Mouse (Mus musculus): ENCODE measurements around the gene Cyp39a1. TPM values are rescaled to one million over a fixed set of nuclear protein-coding genes. Genes with fewer than 3 reads are reported as not detected.

Cyp39a1 gene
- polyA plus RNA-seq, 1 experiment from 2014 or later, result 3.9 TPM

DNA sequence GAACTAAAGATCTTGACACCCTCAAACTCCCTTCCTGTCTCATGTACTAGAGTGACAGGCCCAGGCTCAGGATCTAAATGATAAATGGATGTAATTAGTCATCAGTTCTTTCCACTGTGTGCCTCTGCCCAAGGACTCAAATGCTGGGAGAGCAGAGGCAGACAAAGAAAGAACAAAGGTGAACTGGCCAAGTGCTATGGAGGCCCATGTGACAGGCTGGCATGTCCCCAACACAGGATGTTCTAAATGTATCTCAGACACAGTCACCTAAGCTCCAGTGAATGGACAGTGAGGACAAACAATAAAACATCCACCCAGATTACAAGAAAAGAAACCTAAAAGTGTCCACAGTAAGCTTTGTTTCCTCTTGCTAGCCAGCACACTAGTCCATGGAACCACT lies 122.2 kb downstream of the Cyp39a1 start:
- H3K4me1 ChIP-seq (replicated peaks), result no peaks in the 10 kb centered on the region
- H3K36me3 ChIP-seq, result no peaks in the 10 kb centered on the region
- no peak overlapping the region for H3K4me2 ChIP-seq
- no peak for DNase-seq
- no peak for ATAC-seq (ENCODE audit: low read depth)
- no peak overlapping the region for H3K9ac ChIP-seq
- H3K4me3 ChIP-seq (replicated peaks), result no peak overlapping the region
- H3K9me3 ChIP-seq (replicated peaks), result no peaks in the 10 kb centered on the region
- no peak overlapping the region for H3K27ac ChIP-seq
- H3K27me3 ChIP-seq, result no peaks in the 10 kb centered on the region

DNA sequence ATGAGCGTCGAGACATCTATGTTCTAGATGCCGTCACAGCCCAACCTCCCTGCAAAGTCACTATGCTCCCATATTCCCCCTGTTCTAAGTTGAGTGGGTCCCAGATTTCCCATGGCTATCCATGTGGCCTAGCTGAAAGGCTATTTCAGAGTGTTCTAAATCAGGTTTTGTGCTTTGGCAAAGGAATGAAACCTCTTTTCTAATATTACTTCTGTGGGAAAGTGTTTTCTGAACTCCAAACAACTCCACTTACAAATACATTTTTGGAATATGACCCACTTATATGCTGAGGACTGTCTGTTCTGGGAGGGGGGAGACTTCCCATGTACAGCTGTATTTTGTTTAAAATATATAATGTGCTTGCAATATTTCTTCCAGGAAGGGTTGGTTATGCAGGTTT lies 124.5 kb downstream of the Cyp39a1 start:
- H3K9ac ChIP-seq, result no peak overlapping the region
- H3K4me3 ChIP-seq (replicated peaks), result no peak overlapping the region
- DNase-seq (no peak), ATAC-seq (ENCODE audit: low read depth) (no peak)
- no peaks in the 10 kb centered on the region for H3K27me3 ChIP-seq
- no peak overlapping the region for H3K4me2 ChIP-seq
- no peak overlapping the region for H3K27ac ChIP-seq
- H3K36me3 ChIP-seq, result no peaks in the 10 kb centered on the region
- H3K4me1 ChIP-seq (replicated peaks), result no peaks in the 10 kb centered on the region
- WGBS (ENCODE audit: insufficient replicate concordance), result 72% methylated on average over 3 of the region's 3 CpGs
- H3K9me3 ChIP-seq (replicated peaks), result no peaks in the 10 kb centered on the region

DNA sequence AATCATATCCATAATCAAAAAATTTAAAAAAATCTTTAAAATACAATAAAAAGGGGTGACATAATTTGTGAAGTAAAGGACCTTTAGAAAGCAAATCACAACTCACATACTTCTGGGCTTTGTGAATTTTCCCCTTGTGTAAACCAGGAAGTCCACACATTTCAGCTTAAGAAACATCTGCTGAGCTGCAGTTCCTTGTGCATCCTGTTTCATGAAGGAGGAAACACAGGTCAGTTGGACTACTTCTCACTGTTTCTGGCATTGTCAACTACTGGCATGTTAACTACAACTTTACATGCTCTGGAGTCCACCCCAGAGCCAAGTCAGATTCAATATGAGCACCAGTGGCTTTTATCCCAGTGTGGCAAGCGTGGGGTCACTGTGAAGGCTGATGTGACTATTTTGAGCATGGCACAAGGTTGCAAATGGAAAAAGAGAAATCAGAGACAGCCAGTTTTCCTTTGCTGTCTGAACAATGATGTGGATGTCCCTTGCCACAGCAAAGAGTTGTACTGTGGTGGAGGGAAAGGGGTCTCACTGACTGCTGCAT lies 127.6 kb downstream of the Cyp39a1 start:
- H3K4me2 ChIP-seq, result no peak overlapping the region
- no peaks in the 10 kb centered on the region for H3K4me1 ChIP-seq (replicated peaks)
- 40% methylated on average over 1 of the region's 1 CpGs for WGBS (ENCODE audit: insufficient replicate concordance)
- H3K4me3 ChIP-seq (replicated peaks), result no peak overlapping the region
- H3K9me3 ChIP-seq (replicated peaks), result no peaks in the 10 kb centered on the region
- DNase-seq, result no peak
- H3K27me3 ChIP-seq, result no peaks in the 10 kb centered on the region
- ATAC-seq (ENCODE audit: low read depth), result no peak
- H3K27ac ChIP-seq, result no peak overlapping the region
- H3K36me3 ChIP-seq, result no peaks in the 10 kb centered on the region
- H3K9ac ChIP-seq, result no peak overlapping the region

Other genes starting within 250 kb of the Cyp39a1 start
- not detected in 2 replicates for gene Mep1a, start 164.6 kb upstream of the Cyp39a1 start, polyA plus RNA-seq (2015; fragmentation: Nextera tagmentation; extraction: Ambion mirVana)
- gene Ankrd66, start 123.8 kb upstream of the Cyp39a1 start, polyA plus RNA-seq (2015; fragmentation: Nextera tagmentation; extraction: Ambion mirVana), result not detected in 2 replicates
- gene Pla2g7, start 99.3 kb upstream of the Cyp39a1 start, polyA plus RNA-seq (2015; fragmentation: Nextera tagmentation; extraction: Ambion mirVana), result 7.4 and 7.6 TPM in 2 replicates
- 0.24 and 0.37 TPM in 2 replicates for gene Tdrd6, start 37.1 kb upstream of the Cyp39a1 start, polyA plus RNA-seq (2015; fragmentation: Nextera tagmentation; extraction: Ambion mirVana)
- gene Slc25a27, start 211 bp upstream of the Cyp39a1 start, polyA plus RNA-seq (2015; fragmentation: Nextera tagmentation; extraction: Ambion mirVana), result 1.2 and 1.5 TPM in 2 replicates
- gene Rcan2, start 133.9 kb downstream of the Cyp39a1 start, polyA plus RNA-seq (2015; fragmentation: Nextera tagmentation; extraction: Ambion mirVana), result 1.1 and 1.2 TPM in 2 replicates